ENCODE assay signal across 8 mouse cellular contexts in genomic region chr13:18948171-18949028, GRCm38 (mm10). TPM values are rescaled to one million over a fixed set of nuclear protein-coding genes. Genes with fewer than 3 reads are reported as not detected.
DNase-seq lines count a peak whose midpoint lies in the region; ATAC-seq and TF ChIP-seq lines count a peak whose summit lies in the region.

Amph (plus strand) TSS chr13:18948205.

- peak within 1 kb of the TSS; percentile 78 for H3K4me3 ChIP-seq in cortical plate, adult 2 months (ENCODE audit: insufficient read depth, low read length)

- peak within 1 kb of the TSS; percentile 88 for H3K27ac ChIP-seq in cortical plate, adult 2 months (ENCODE audit: insufficient read depth, low read length)

- TF ChIP-seq CTCF in cortical plate, adult 2 months (IDR thresholded peaks at IDR 0.05; ENCODE audit: extremely low read depth, insufficient read depth, low read length): peak; percentile 44

- TF ChIP-seq POLR2A in cortical plate, adult 2 months (IDR thresholded peaks at IDR 0.05; ENCODE audit: extremely low read depth, insufficient read depth, low read length): peak; percentile 88

- DNase-seq in gastrocnemius, postnatal 14 days: peak; percentile 46
- DNase-seq in induced T-regulatory cell, adult 2 months (ENCODE audit: low read depth): peak; percentile 32
- DNase-seq in left cerebral cortex, adult 18-20 months (ENCODE audit: low spot score in 2 of 2): peak; percentile 86 to 93
- DNase-seq in lung, postnatal 14 days: peak; percentile 67
- peak; percentile 90 to 91 for DNase-seq in right cerebral cortex, adult 2 months (ENCODE audit: low spot score in 2 of 2)
- no peak for DNase-seq in T-cell, adult 2 months (ENCODE audit: low spot score)

- H3K4me1 ChIP-seq in cortical plate, adult 2 months (ENCODE audit: control insufficient read depth, insufficient read depth, low read length): peaks cover 4% of the 10 kb centered on the region

- intact Hi-C loops in gastrocnemius, postnatal 14 days (cut with DNase I; ENCODE audit: low total_unique reads): no loop called here

- ATAC-seq in activated CD4-positive, CD25-positive, alpha-beta regulatory T cell, adult 4 months: peak; percentile 54

RNA-seq across cellular contexts. Expression of gene Amph, which starts in this region (rescaled TPM):
- polyA plus RNA-seq in activated CD4-positive, CD25-positive, alpha-beta regulatory T cell, adult 4 months (2017; shearing (Covaris generic)): under 1 TPM in 1 of 2 experiments, not detected in 1; 0.29 TPM
- 158 and 165 TPM in 2 replicates for polyA plus RNA-seq in cortical plate, adult 2 months (2012; rRNA removed)
- 1 to 10 TPM; 1.0 to 1.5 TPM for total RNA-seq in gastrocnemius, postnatal 14 days (2021)
- total RNA-seq in left cerebral cortex, adult 18-20 months (2021): 100 to 1,000 TPM; 208 to 216 TPM

Comparison
In these comparisons a context has a peak if more than half of its experiments do, and no peak if none do; other contexts are left out.
1. RNA of gene Amph (total RNA-seq): 208 to 216 TPM in left cerebral cortex, adult 18-20 months; 1.0 to 1.5 TPM in gastrocnemius, postnatal 14 days; every median in the first group is over 10 times any median in the second.
2. RNA of gene Amph (polyA plus RNA-seq): 158 to 165 TPM in cortical plate, adult 2 months; 0.29 TPM in activated CD4-positive, CD25-positive, alpha-beta regulatory T cell, adult 4 months; every median in the first group is over 100 times any median in the second.
3. Peak in ATAC-seq in activated CD4-positive, CD25-positive, alpha-beta regulatory T cell, adult 4 months; RNA of the gene not detected or under 1 TPM.